Mouse (Mus musculus): Measurements from ENCODE around the gene Tead4. TPM values are rescaled to one million over a fixed set of nuclear protein-coding genes. Genes with fewer than 3 reads are reported as not detected.

The Tead4 gene
- polyA plus RNA-seq, 1 experiment from 2014 or later = 3.2 TPM

- Histone ChIP-seq H3K36me3 (no peaks in the 10 kb centered on the region), H3K27me3 (ENCODE audit: low read depth, poor library complexity, severe bottlenecking) (no peaks in the 10 kb centered on the region), H3K4me1 (peaks cover 4% of the 10 kb centered on the region; the same call in 1 of the 2 replicates), H3K9me3 (replicated peaks) (no peaks in the 10 kb centered on the region), H3K4me3 (no peak overlapping the region), H3K27ac (no peak overlapping the region)
- DNase-seq (ENCODE audit: low spot score) = no peak
- 96% methylated on average over 2 of the region's 2 CpGs for WGBS
Observed at GRCm38 (mm10) chr6:128178681-128179080, 121.9 kb downstream of the Tead4 start.

Other genes with a start within 250 kb of the Tead4 start
- 61.2 and 78.5 TPM in 2 replicates for gene Tspan9, start 157.2 kb downstream of the Tead4 start, polyA plus RNA-seq (2016; fragmentation: Nextera tagmentation; extraction: Ambion mirVana)
- 21.6 and 23.2 TPM in 2 replicates for gene Tulp3, start 55.0 kb upstream of the Tead4 start, polyA plus RNA-seq (2016; fragmentation: Nextera tagmentation; extraction: Ambion mirVana)
- 193 and 197 TPM in 2 replicates for gene Rhno1, start 62.1 kb upstream of the Tead4 start, polyA plus RNA-seq (2016; fragmentation: Nextera tagmentation; extraction: Ambion mirVana)
- gene Foxm1, start 62.1 kb upstream of the Tead4 start, polyA plus RNA-seq (2016; fragmentation: Nextera tagmentation; extraction: Ambion mirVana) = 67.5 and 68.3 TPM in 2 replicates
- gene Tex52, start 74.6 kb upstream of the Tead4 start, polyA plus RNA-seq (2016; fragmentation: Nextera tagmentation; extraction: Ambion mirVana) = 0.41 and 0.61 TPM in 2 replicates
- not detected in 2 replicates for gene Gm44596, start 74.7 kb upstream of the Tead4 start, polyA plus RNA-seq (2016; fragmentation: Nextera tagmentation; extraction: Ambion mirVana)
- 2.3 and 2.5 TPM in 2 replicates for gene Nrip2, start 98.5 kb upstream of the Tead4 start, polyA plus RNA-seq (2016; fragmentation: Nextera tagmentation; extraction: Ambion mirVana)
- gene Itfg2, start 124.1 kb upstream of the Tead4 start, polyA plus RNA-seq (2016; fragmentation: Nextera tagmentation; extraction: Ambion mirVana) = 40.8 and 47.8 TPM in 2 replicates
- gene Fkbp4, start 137.9 kb upstream of the Tead4 start, polyA plus RNA-seq (2016; fragmentation: Nextera tagmentation; extraction: Ambion mirVana) = 797 and 913 TPM in 2 replicates
- 0.04 TPM in 1 of 2 replicates, not detected in the other for gene Pzp, start 225.9 kb upstream of the Tead4 start, polyA plus RNA-seq (2016; fragmentation: Nextera tagmentation; extraction: Ambion mirVana)

Data from limb, embryonic 10.5 days (tissue).